In genomic region chr7:143756125-143757026, GRCm38 (mm10) we compare ENCODE assay signal across 9 mouse cellular contexts. TPM values are rescaled to one million over a fixed set of nuclear protein-coding genes. Genes with fewer than 3 reads are reported as not detected.
DNase-seq lines count a peak whose midpoint lies in the region; ATAC-seq and TF ChIP-seq lines count a peak whose summit lies in the region.
"Had no signal": no experiment of that assay in that cellular context is flagged by ENCODE, and none has a peak within 500 bp of the region (broad histone marks: within the 10 kb centered on the region; RNA-seq: fewer than 3 reads in every experiment).

Gene Osbpl5, minus strand, starts transcription at chr7:143756985.

- H3K27ac ChIP-seq in cerebellum, adult 2 months (ENCODE audit: insufficient read depth, low read length): no peak within 1 kb of the TSS
- no peak within 1 kb of the TSS for H3K27ac ChIP-seq in embryonic fibroblast, embryonic 13.5 days (ENCODE audit: insufficient read depth, low read length)
- peak within 1 kb of the TSS; percentile 50 for H3K27ac ChIP-seq in limb, embryonic 10.5 days
- no peak within 1 kb of the TSS for H3K27ac ChIP-seq in small intestine, adult 2 months (ENCODE audit: insufficient read depth, low read depth, low read length)
- H3K27ac ChIP-seq: macrophage had no signal

- no peaks in the 10 kb centered on the region for H3K9me3 ChIP-seq in limb, embryonic 10.5 days (replicated peaks)

- WGBS in cerebellum, adult 2 months: 26% methylated on average over 22 of the region's 22 CpGs
- 28% methylated on average over 22 of the region's 22 CpGs for WGBS in limb, embryonic 10.5 days
- 23% methylated on average over 22 of the region's 22 CpGs for WGBS in small intestine, adult 2 months

- H3K4me3 ChIP-seq in cerebellum, adult 2 months (replicated peaks; ENCODE audit: insufficient read depth, low read depth, low read length): peak within 1 kb of the TSS; percentile 5
- H3K4me3 ChIP-seq in embryonic fibroblast, embryonic 13.5 days (ENCODE audit: insufficient read depth, low read length): peak within 1 kb of the TSS; percentile 20; the same call in 1 of the 2 replicates
- H3K4me3 ChIP-seq in limb, embryonic 10.5 days: peak within 1 kb of the TSS; percentile 49
- peak within 1 kb of the TSS; percentile 68 for H3K4me3 ChIP-seq in small intestine, adult 2 months (ENCODE audit: low read depth, low read length)

- DNase-seq in cerebellum, adult 2 months: no peak
- no peak for DNase-seq in heart, postnatal 25 days (ENCODE audit: low spot score)
- no peak for DNase-seq in limb, embryonic 10.5 days (ENCODE audit: low spot score)

- ATAC-seq in cerebellum, adult (ENCODE audit: insufficient number of reproducible peaks, low FRiP score, low TSS enrichment): no peak
- ATAC-seq in CD4-positive, CD25-positive, alpha-beta regulatory T cell, adult 4 months: peak; percentile 22
- no peak for ATAC-seq in megakaryocyte-erythroid progenitor cell, adult 5-6 weeks (replicated peaks; ENCODE audit: low FRiP score, low TSS enrichment, poor library complexity, severe bottlenecking)

- no peak for TF ChIP-seq CTCF in cerebellum, adult 2 months (IDR thresholded peaks at IDR 0.05; ENCODE audit: borderline replicate concordance, insufficient read depth, low read depth, low read length)
- TF ChIP-seq CTCF in embryonic fibroblast, embryonic 13.5 days (IDR thresholded peaks at IDR 0.05; ENCODE audit: borderline replicate concordance, insufficient read depth, low read length): no peak
- no peak for TF ChIP-seq CTCF in small intestine, adult 2 months (IDR thresholded peaks at IDR 0.05; ENCODE audit: extremely low read depth, insufficient read length, insufficient replicate concordance, low read depth, low read length)

- intact Hi-C loops in heart, postnatal 25 days (cut with DNase I): no loop called here

- TF ChIP-seq POLR2A in cerebellum, adult 2 months (IDR thresholded peaks at IDR 0.05; ENCODE audit: borderline replicate concordance, insufficient read depth, low read length): no peak
- no peak for TF ChIP-seq POLR2A in embryonic fibroblast, embryonic 13.5 days (IDR thresholded peaks at IDR 0.05; ENCODE audit: low read depth, low read length)
- no peak for TF ChIP-seq POLR2A in small intestine, adult 2 months (IDR thresholded peaks at IDR 0.05; ENCODE audit: low read depth, low read length)

- H3K36me3 ChIP-seq in limb, embryonic 10.5 days: no peaks in the 10 kb centered on the region
- no peaks in the 10 kb centered on the region for H3K36me3 ChIP-seq in small intestine, adult 2 months (ENCODE audit: control insufficient read depth, insufficient read depth, low read length)

- no peaks in the 10 kb centered on the region; the same call in 1 of the 2 replicates for H3K27me3 ChIP-seq in cerebellum, adult 2 months (ENCODE audit: control insufficient read depth, insufficient read depth, low read length)
- peaks cover 60% of the 10 kb centered on the region for H3K27me3 ChIP-seq in limb, embryonic 10.5 days (ENCODE audit: low read depth, poor library complexity, severe bottlenecking)
- no peaks in the 10 kb centered on the region for H3K27me3 ChIP-seq in small intestine, adult 2 months (ENCODE audit: control insufficient read depth, insufficient read depth, low read length)

- H3K4me1 ChIP-seq in cerebellum, adult 2 months (ENCODE audit: control insufficient read depth, insufficient read depth, low read length): peaks cover 20% of the 10 kb centered on the region
- no peaks in the 10 kb centered on the region for H3K4me1 ChIP-seq in embryonic fibroblast, embryonic 13.5 days (ENCODE audit: control insufficient read depth, insufficient read depth, low read length)
- H3K4me1 ChIP-seq in limb, embryonic 10.5 days: peaks cover 16% of the 10 kb centered on the region
- H3K4me1 ChIP-seq in small intestine, adult 2 months (ENCODE audit: control insufficient read depth, insufficient read depth, insufficient read length, low read length): peaks cover 17% of the 10 kb centered on the region

RNA-seq across cellular contexts. Expression of gene Osbpl5, which starts in this region (rescaled TPM):
- polyA plus RNA-seq in cerebellum, adult 2 months (2012; rRNA removed): 32.4 and 35.6 TPM in 2 replicates
- 10 to 100 TPM; 17.2 to 31.0 TPM for polyA plus RNA-seq in CD4-positive, CD25-positive, alpha-beta regulatory T cell, adult 4 months (2017; shearing (Covaris generic))
- 54.2 and 70.5 TPM in 2 replicates for polyA plus RNA-seq in embryonic fibroblast, embryonic 13.5 days (2011; ENCODE audit: insufficient read length, low read depth, missing spikeins)
- total RNA-seq in heart, postnatal 25 days (2021): 10 to 100 TPM; 16.0 to 21.5 TPM
- polyA plus RNA-seq in limb, embryonic 10.5 days (2016; fragmentation: Nextera tagmentation; extraction: Ambion mirVana): 12.3 and 19.9 TPM in 2 replicates
- 15.9 and 23.1 TPM in 2 replicates for polyA plus RNA-seq in small intestine, adult 2 months (2012; rRNA removed)
- total RNA-seq in megakaryocyte-erythroid progenitor cell, adult 5-6 weeks (2014; fragmentation: Nextera tagmentation): 4.3 and 9.3 TPM in 2 replicates
- 2.6 and 3.8 TPM in 2 replicates for total RNA-seq in megakaryocyte-erythroid progenitor cell, adult 5-6 weeks (2017)

Comparison
In these comparisons a context has a peak if more than half of its experiments do, and no peak if none do; other contexts are left out.
1. H3K4me3 ChIP-seq: peak in every context shown above with its lines; median percentile 68 in small intestine, adult 2 months; 49 in limb, embryonic 10.5 days; 20 in embryonic fibroblast, embryonic 13.5 days; 5 in cerebellum, adult 2 months.